Mouse (Mus musculus) myocyte (in vitro differentiated cells): ENCODE measurements around the gene Prkca. TPM values are rescaled to one million over a fixed set of nuclear protein-coding genes. Genes with fewer than 3 reads are reported as not detected.

Source experiments
- H3K27me3 ChIP-seq: one replicate; pipeline ENCODE4 v1.6.1; 2011; ENCODE audit not compliant: control insufficient read depth, insufficient read depth, insufficient read length
- H3K36me3 ChIP-seq: one replicate; pipeline ENCODE4 v1.6.1; 2011; ENCODE audit not compliant: control insufficient read depth, insufficient read depth
- H3K4me2 ChIP-seq: one replicate; pipeline ENCODE4 v1.6.1; 2011; ENCODE audit warnings: low read depth, control low read depth
- H3K4me3 ChIP-seq: one replicate; pipeline ENCODE4 v1.5.1; 2011; ENCODE audit warnings: mild to moderate bottlenecking, control low read depth, moderate library complexity
- H3K79me2 ChIP-seq: one replicate; pipeline ENCODE4 v1.6.1; 2011; ENCODE audit not compliant: control insufficient read depth, insufficient read depth
- H3ac ChIP-seq: one replicate; pipeline ENCODE4 v1.6.1; 2011; ENCODE audit not compliant: control insufficient read depth, insufficient read length
- CEBPB ChIP-seq: IDR thresholded peaks from 2 replicates; pipeline ENCODE4 v1.6.1; 2011; ENCODE audit warnings: mild to moderate bottlenecking, moderate library complexity; ENCODE audit not compliant: poor library complexity, insufficient read depth, severe bottlenecking
- E2F4 ChIP-seq: IDR thresholded peaks from one replicate; pipeline ENCODE4 v1.6.1; 2011; ENCODE audit warnings: mild to moderate bottlenecking, control low read depth, moderate library complexity; ENCODE audit not compliant: insufficient read depth
- MAX ChIP-seq: IDR thresholded peaks from one replicate; pipeline ENCODE4 v1.6.1; 2011; ENCODE audit warnings: low read depth, mild to moderate bottlenecking, control low read depth
- MYOD1 ChIP-seq, 3 experiments: IDR thresholded peaks; one replicate each; pipeline ENCODE4 v1.6.1; 2011; ENCODE audit warnings: control low read depth in 2 of 3, low read depth in 2 of 3, mild to moderate bottlenecking in 2 of 3, moderate library complexity in 1 of 3; ENCODE audit not compliant: insufficient read length in 2 of 3, control insufficient read depth in 1 of 3
- MYOG ChIP-seq, 3 experiments: IDR thresholded peaks; one replicate each; pipeline ENCODE4 v1.6.1; 2011; ENCODE audit warnings: control low read depth in 2 of 3, low read depth in 2 of 3, mild to moderate bottlenecking in 2 of 3; ENCODE audit not compliant: insufficient read length in 2 of 3, control insufficient read depth in 1 of 3, insufficient read depth in 1 of 3
- POLR2A ChIP-seq: IDR thresholded peaks from one replicate; pipeline ENCODE4 v1.6.1; 2011; ENCODE audit warnings: low read depth, mild to moderate bottlenecking, control low read depth, moderate library complexity; ENCODE audit not compliant: insufficient read length
- POLR2AphosphoS2 ChIP-seq: IDR thresholded peaks from one replicate; pipeline ENCODE4 v1.6.1; 2011; ENCODE audit warnings: low read depth, control low read depth; ENCODE audit not compliant: insufficient read length
- REST ChIP-seq: IDR thresholded peaks from one replicate; pipeline ENCODE4 v1.6.1; 2011; ENCODE audit warnings: mild to moderate bottlenecking, control low read depth, moderate library complexity; ENCODE audit not compliant: insufficient read depth, insufficient read length
- SRF ChIP-seq: IDR thresholded peaks from one replicate; pipeline ENCODE4 v1.6.1; 2011; ENCODE audit warnings: low read depth; ENCODE audit not compliant: control insufficient read depth, insufficient read length
- TCF12 ChIP-seq: IDR thresholded peaks from one replicate; pipeline ENCODE4 v1.6.1; 2011; ENCODE audit warnings: mild to moderate bottlenecking, control low read depth; ENCODE audit not compliant: poor library complexity, insufficient read depth, severe bottlenecking
- TCF3 ChIP-seq: IDR thresholded peaks from one replicate; pipeline ENCODE4 v1.6.1; 2011; ENCODE audit warnings: low read depth, control low read depth; ENCODE audit not compliant: insufficient read length
- USF1 ChIP-seq: IDR thresholded peaks from one replicate; pipeline ENCODE4 v1.6.1; 2011; ENCODE audit warnings: low read depth, mild to moderate bottlenecking, control low read depth, moderate library complexity
- polyA plus RNA-seq: library from polyadenylated mRNA; unstranded; fragments of >200 nt; fragmentation: generic; extraction: Trizol; gene quantifications from one replicate; pipeline ENCODE4 v1.2.1, GENCODE M21; 2012; ENCODE audit warnings: missing spikeins

The Prkca gene
- polyA plus RNA-seq, 1 experiment: 15.3 TPM

GRCm38 (mm10) chr11:108226248-108226647 lies 117.5 kb downstream of the Prkca start:
- no peaks in the 10 kb centered on the region for H3K36me3 ChIP-seq
- H3K27me3 ChIP-seq: no peaks in the 10 kb centered on the region
- no peak overlapping the region for H3ac ChIP-seq
- TF ChIP-seq SRF (no peak), MAX (no peak), POLR2AphosphoS2 (no peak), USF1 (no peak), POLR2A (no peak), REST (no peak), MYOG (IDR thresholded peaks at IDR 0.05; ENCODE audit: control insufficient read depth in 1 of 3, insufficient read depth in 1 of 3, insufficient read length in 2 of 3, low read depth in 2 of 3) (no peak), CEBPB (no peak), TCF12 (no peak), TCF3 (no peak), MYOD1 (IDR thresholded peaks at IDR 0.05; ENCODE audit: control insufficient read depth in 1 of 3, insufficient read length in 2 of 3, low read depth in 2 of 3) (no peak), E2F4 (no peak)
- H3K4me3 ChIP-seq: no peak overlapping the region
- H3K79me2 ChIP-seq: peaks cover 12% of the 10 kb centered on the region
- H3K4me2 ChIP-seq: no peak overlapping the region

GRCm38 (mm10) chr11:108224233-108224973 lies 119.3 kb downstream of the Prkca start:
- Histone ChIP-seq H3K36me3 (no peaks in the 10 kb centered on the region), H3K4me3 (no peak overlapping the region), H3ac (no peak overlapping the region), H3K27me3 (no peaks in the 10 kb centered on the region), H3K79me2 (peaks cover 7% of the 10 kb centered on the region), H3K4me2 (no peak overlapping the region)
- TF ChIP-seq POLR2A (no peak), CEBPB (no peak), USF1 (no peak), MAX (no peak), E2F4 (no peak), MYOG (IDR thresholded peaks at IDR 0.05; ENCODE audit: control insufficient read depth in 1 of 3, insufficient read depth in 1 of 3, insufficient read length in 2 of 3, low read depth in 2 of 3) (no peak), SRF (no peak), TCF12 (no peak)

- Histone ChIP-seq H3K4me3 (no peak overlapping the region), H3ac (no peak overlapping the region), H3K79me2 (peaks cover 7% of the 10 kb centered on the region), H3K4me2 (no peak overlapping the region), H3K27me3 (no peaks in the 10 kb centered on the region), H3K36me3 (no peaks in the 10 kb centered on the region)
- TF ChIP-seq E2F4: no peak
- no peak for TF ChIP-seq POLR2A
- TF ChIP-seq TCF12: no peak
- no peak for TF ChIP-seq USF1
- no peak for TF ChIP-seq SRF
- TF ChIP-seq REST: no peak
- no peak for TF ChIP-seq POLR2AphosphoS2
- TF ChIP-seq CEBPB: no peak
- TF ChIP-seq TCF3: no peak
- TF ChIP-seq MYOD1 (IDR thresholded peaks at IDR 0.05; ENCODE audit: control insufficient read depth in 1 of 3, insufficient read length in 2 of 3, low read depth in 2 of 3): no peak
- no peak for TF ChIP-seq MAX
- TF ChIP-seq MYOG (IDR thresholded peaks at IDR 0.05; ENCODE audit: control insufficient read depth in 1 of 3, insufficient read depth in 1 of 3, insufficient read length in 2 of 3, low read depth in 2 of 3): no peak
These were observed 120.0 kb downstream of the Prkca start for GRCm38 (mm10) chr11:108223613-108224232.

GRCm38 (mm10) chr11:108223154-108223553 lies 120.6 kb downstream of the Prkca start:
- H3K36me3 ChIP-seq: no peaks in the 10 kb centered on the region
- no peaks in the 10 kb centered on the region for H3K27me3 ChIP-seq

More at GRCm38 (mm10) chr11:108223154-108223553, 120.6 kb downstream of the Prkca start:
- Histone ChIP-seq H3K4me2 (no peak overlapping the region), H3ac (no peak overlapping the region), H3K4me3 (no peak overlapping the region), H3K79me2 (peaks cover 7% of the 10 kb centered on the region)
- TF ChIP-seq E2F4 (no peak), TCF12 (no peak), REST (no peak), POLR2A (no peak), MAX (no peak), TCF3 (no peak)
